Mouse (Mus musculus): ENCODE measurements around the gene Gm37240.

DNA sequence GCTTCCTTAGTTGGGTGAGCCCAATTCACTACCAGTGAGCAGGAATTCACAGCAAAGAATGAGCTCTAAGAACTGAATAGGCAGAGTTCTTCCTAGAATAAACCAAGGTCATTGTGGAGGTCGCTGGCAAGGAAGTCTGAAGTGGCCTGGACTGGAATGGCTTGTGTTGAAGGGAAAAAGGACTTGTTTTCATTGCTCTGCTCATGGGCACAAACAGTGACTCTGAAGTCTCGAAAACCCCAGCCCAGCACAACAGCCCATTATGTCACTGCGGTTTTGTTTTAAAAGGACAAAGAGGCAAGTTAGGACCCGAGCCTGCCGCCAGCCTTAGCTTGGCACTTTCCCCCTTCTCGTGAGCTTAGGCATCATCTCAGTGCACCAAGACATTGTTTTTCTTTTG lies 1398.6 kb downstream of the Gm37240 start:
- TF ChIP-seq CTCF (IDR thresholded peaks at IDR 0.05; ENCODE audit: low read depth, low read length), result no peak
- TF ChIP-seq POLR2A (IDR thresholded peaks at IDR 0.05; ENCODE audit: borderline replicate concordance, low read depth, low read length), result no peak

Data from bone marrow macrophage, adult 2 months (primary cell).